Mouse (Mus musculus) adrenal gland, adult 18-20 months (tissue): ENCODE data around the gene Gm44503. TPM values are rescaled to one million over a fixed set of nuclear protein-coding genes. Genes with fewer than 3 reads are reported as not detected.

ENCODE experiments used
- DNase-seq, 2 experiments: peaks; one replicate each; pipeline ENCODE4 v3.0.0; 2021 to 2022; ENCODE audit warnings: low spot score in 2 of 2
- long read RNA-seq, 2 experiments: library from polyadenylated mRNA; stranded (forward); transcript quantifications; one replicate each; pipeline ENCODE4 v2.0.0; 2021
- total RNA-seq, 2 experiments: library from RNA; stranded (reverse); gene quantifications; 1 replicate in 1 of 2; 2 replicates in 1 of 2; pipeline ENCODE4 v1.2.3; 2021

Gene Gm44503
- total RNA-seq = not detected
- long read RNA-seq, experiment 1, partial matches to known transcripts = 0 of 1 reads
- long read RNA-seq, experiment 1, other reads (novel, unspliced or antisense) = 1 of 1 reads
- long read RNA-seq, experiment 2 = 0 reads

DNA sequence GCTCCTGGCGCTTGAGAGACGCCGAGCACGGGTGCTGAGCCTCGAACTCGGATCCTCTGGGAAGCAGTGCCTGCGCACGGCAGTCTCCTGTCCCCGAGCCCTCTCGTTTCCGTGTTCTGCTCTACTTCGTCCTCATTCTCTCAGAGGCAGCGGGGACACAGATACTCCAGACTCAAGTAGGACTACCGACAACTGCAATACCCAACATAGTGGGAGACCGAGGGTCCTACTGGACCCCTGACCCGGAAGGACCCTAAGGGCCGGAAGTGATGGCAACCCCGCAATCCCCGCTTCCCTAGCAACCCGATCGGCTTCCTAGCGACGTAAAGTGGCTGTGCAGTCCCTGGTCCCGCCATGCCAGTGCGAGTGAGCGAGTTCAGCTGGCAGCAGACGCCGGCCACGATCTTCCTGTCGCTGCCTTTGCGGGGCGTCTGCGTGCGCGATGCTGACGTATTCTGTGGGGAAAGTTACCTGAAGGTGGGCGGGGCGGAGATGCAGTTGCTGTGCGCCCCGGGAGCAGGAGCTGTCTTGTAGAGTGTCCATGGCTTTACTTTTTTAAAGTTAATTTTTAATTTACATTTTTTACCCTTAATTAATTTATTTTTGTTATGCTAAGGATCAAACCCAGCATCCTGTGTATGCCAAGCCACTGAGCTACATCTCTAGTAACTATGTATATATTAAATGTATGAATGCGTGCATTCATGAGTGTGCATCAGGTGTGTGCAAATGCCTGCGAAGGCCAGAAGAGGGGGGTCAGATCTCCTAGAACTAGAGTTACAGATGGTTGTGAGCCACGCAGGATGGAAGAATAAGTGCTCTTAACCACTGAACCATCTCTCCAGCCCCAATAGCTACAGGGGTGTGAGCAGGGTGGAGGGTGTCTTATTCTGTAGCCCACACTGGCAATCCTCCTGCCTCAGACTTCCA, at the start of gene Gm44503, which contains the start of gene Dyx1c1:
Gene Gm44503, plus strand, starts transcription at position 332 of the 930 bp plus-strand sequence.
Gene Dyx1c1, plus strand, starts transcription at position 265 of the 930 bp plus-strand sequence.
- DNase-seq = peak; percentile 63 to 64

DNA sequence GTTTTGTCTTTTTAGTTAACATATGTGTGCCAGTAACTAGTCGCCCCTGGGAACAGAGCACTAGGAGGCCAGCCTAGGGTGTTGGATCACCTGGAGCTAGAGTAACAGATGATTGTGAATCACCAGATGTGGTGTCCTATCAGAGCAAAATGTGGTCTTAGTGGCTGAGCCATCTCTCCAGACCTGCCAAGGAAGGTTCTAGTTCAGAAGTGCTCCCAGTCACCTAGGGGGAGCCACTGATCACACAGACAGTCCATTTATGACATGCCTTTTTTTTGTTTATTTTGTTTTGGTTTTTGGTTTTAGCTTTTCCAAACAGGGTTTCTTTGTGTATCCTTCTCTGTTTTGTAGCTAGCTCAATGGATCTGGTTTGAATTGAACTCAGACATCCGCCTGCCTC, 47.3 kb upstream of the Gm44503 start:
- DNase-seq = no peak

DNA sequence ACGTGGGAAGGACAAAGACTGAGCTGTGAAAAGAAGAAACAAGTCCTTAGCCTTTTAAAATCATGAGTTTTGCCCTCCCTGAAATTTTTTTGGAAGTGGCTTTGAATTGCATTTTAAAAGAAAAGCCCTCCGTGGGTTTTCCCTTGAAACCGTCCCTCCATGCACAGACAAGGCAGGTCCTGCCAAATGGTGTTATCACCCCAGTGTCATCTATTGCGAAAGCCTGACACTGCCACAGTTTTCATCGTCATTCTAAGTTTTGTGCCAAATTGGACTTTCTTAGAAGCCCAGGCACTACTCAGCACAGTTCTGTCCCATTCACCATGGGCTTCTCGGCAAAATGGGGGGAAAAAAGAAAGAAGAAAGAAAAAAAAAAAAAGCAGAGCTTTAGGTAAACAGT, 45.1 kb upstream of the Gm44503 start:
- DNase-seq = no peak

DNA sequence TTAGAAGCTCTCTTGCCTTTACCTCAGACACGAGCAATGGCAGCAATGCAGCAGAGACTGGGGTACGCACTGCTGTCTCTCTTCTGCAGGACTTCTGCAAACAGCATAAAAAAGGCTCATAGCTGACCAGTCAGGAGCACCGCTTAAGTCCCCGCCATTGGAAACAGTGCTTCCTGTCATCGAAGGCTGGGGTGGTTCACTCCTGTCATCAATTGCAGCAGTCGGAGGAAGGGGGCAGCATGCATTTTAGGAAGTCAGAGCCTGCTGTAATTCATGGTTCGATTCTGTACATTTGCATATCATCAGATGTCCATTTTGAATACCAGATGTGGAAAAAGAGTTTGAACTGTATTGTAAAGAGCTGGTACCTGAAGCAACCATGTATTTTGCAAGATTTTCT, 42.9 kb upstream of the Gm44503 start:
- DNase-seq = no peak

DNA sequence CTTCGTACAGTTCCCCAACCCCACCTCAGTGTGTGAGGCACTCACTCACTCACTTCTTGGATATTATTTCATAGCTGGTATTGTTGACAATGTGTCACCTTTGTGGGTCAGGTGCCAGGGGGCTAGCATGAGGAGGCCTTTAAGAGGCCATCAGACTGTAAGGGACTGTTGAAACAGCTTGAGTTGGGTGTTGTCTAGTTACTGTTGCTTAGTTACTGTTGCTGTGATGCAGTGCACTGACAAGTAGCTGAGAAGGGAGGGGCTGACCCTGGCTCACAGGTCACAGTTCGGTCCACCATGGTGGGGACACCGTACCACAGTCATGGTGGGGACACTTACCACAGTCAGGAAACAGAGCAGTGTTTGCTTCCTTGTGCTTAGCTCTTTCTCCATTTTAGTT, 35.6 kb upstream of the Gm44503 start:
- DNase-seq = no peak

DNA sequence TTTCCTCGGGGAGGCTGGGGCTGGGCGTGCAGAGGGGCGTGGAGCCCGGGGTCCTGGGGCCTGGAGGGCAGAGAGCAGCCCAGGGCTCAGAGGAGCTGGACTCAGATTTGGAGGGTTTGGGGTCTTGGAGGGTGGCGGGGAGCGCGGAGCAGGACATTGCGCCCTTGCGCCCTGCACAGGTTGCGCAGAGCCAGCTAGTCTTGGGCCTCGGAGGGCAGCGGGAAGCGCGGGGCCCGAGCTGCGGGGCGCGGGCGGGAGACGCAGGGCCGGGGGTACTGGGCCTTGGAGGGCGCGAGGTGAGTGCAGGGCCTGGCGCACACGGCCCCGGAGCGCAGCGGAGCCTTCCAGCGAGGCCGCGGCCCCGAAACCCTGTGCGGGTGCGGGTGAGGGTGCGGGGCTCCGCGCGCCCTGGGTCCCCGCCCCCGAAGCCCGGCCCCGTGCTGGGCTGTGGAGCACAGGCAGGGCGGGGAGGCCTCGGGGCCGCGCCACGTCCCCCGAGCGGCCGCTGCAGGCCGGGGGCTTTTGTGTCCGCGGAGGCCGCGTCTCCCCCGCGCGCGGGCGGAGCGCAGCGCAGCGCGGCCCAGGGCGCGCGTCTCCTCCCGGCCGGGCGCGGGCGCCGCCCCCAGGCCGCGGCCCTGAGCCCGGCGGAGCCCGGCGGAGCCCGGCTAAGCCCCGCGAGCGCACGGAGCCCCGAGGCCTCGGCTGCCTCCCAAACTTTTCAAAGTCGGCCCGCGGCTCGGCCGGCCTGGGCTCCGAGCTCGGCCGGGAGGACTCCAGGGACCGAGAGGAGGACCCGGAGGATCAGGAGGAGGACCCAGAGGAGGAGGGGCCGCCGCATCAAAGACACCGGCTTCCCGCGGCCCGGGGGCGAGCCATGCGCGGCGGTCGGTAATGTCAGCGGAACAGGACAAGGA, 33.4 kb upstream of the Gm44503 start, which contains the start of gene Pygo1:
Gene Pygo1, plus strand, starts transcription at position 625 of the 914 bp plus-strand sequence.
- peak; percentile 44 to 49 for DNase-seq

DNA sequence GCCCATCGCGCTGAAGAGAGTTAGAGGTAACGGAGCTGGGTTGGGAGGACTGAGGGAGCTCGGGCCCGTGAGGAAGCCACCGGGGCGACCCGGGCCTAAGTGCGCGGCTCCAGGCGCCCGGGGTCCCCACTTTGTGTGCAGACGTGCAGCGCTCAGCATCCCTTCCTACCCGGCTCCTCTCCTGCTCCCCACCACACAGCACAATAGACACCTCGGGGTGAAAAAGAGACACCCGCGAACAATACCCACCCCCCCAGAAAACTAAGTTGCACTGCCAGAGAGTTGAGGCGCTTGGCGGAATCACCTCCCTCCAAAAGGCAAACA, 32.8 kb upstream of the Gm44503 start:
- no peak for DNase-seq

DNA sequence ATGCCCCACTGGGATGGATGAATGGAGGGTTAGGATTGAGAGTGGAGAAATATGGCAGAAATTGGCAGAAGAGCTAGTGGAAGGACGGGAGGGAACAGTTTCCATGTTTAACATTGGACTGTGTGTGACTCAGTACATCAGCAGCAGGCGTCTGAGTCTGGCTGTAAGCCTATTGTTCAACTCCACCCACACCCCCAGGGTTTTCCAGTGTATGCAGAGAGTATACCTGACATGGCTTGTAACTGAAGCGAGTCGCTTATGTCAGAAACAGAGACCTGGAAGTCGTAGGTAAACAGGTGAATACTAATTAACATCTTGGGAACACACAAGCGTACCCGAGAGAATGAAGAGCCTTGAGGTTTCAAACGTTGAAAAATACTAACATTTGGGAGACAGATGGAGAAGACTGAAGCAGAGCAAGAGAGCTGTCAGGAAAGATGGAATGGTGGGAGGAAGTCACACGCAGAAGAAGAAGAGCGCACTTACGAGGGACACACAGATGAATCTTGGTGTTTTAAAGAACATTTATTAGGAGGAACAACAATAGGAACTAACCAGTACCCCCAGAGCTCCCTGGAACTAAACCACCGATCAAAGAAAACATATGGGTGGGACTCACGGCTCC, 27.4 kb upstream of the Gm44503 start:
- no peak for DNase-seq

DNA sequence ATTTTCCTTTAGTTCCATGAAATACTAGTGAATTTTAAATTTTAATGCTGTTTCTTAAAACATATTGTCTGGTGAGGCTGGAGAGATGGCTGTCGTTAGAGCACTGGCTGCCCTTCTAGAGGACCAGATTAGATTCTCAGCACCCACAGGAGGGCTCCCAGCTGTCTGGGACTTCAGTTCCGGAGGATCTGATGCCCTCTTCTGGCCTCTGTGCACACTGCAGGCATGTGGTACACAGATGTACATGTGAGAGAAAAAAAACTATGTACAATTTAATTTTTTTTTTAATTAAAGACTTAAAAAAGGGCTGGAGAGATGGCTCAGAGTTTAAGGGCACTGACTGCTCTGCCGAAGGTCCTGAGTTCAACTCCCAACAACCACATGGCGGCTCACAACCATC, 23.3 kb upstream of the Gm44503 start:
- DNase-seq = no peak

DNA sequence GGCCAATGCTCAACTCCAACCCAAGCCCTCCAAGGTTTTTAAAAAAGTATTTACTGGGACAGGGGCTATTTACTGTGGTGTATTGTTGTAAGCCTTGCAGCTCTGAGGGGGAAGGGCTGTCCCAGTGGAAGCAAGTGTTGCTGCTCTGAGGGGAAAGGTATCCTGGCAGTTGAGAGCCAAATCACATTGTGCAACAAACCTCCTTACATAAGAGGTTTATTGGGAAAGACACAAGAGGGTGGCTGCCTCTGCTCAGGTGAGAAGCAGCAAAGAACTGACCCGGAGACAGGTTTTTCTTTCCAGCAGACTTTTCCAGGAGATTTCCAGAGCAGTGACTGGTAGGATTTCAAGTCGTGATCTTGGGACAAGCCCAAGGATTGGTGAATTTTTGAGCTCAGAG, 22.4 kb upstream of the Gm44503 start:
- no peak for DNase-seq

DNA sequence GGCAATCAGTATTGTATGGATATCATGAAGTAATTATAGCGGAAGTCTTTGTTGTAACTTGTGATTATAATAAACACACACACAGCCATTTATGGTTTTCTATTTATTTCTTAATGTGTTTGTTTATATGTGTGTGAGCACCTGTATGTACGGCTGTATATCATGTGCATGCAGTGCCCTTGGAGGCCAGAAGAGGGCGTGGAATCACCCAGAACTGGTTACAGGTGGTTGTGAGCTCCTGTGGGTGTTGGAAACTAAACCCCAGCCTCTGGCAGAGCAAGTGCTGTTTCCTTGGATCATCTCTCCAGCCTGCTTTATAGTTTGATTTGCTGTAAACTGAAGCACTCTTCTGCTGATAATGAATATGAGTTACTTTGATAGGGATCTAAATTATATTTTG, 15.2 kb upstream of the Gm44503 start:
- no peak for DNase-seq

DNA sequence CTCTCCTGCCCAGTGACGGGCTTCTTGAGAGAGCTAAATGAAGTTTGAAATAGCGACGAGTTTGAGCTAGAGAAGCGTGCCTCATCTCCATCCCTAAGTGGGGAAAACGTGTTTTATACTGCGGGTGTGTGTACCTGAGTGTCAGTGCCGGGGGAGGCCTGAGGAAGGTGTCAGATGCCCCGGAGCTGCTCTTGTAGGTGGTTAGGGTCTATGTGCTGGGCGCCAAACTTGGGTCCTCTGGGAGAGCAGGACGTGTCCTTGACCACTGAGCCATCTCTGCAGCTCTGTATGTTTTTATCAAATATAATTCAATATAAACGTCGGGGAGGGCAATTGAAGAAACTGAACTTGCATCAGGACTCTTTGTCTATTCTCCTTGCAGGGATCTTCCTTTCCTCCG, 14.4 kb upstream of the Gm44503 start:
- no peak for DNase-seq

DNA sequence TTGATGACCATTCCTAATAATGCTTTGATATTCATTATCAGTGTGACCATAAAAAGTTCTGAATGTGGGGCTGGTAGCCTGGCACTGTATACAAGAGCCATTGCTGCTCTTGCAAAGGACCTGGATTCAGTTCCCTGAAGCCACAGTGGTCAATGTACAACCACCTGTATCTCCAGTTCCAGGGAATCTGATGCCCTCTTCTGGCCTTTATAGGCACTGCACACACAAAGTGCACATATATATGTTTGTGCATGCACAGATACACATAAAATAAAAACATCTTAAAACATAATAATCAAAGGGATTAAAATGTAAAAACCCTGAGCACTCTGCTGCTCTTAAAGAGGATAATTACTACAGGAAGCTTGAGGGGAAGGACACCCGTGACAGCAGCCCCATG, 11.6 kb upstream of the Gm44503 start:
- DNase-seq = no peak

DNA sequence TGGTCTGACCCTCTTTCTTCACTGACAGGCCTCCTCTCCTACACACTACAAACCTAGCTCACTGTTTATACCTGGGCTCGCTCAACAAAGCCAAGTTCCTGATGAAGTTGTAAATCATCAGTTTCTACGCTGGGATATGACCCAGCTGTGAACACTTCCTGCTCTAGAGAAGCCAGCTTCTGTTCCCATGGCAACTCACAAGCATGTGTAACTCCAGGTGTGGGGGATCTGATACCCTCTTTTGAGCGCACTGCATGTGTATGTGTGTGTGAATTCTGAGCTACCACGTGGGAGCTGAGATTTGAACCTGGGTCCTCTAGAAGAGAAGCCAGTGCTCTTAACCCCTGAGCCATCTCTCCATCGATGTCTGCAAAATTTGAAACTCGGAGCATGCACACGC, 9.1 kb upstream of the Gm44503 start:
- DNase-seq = no peak

DNA sequence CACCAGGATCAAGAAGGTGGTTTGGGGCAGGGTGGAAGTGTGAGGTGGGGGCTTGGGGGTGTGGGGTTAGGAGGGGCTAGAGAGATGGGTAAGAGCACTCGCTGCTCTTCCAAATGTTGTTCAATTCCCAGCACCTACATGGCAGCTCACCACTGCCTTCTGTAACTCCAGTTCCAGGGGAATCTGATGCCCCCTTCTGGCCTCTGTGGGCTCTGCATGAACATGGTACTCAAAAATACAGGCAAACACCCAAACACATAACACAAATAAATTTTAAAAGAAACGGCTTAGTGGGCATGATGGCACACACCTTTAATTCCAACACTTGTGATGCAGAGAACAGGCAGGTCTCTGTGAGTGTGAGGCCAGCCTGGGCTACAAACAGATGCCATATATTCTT, 3.9 kb upstream of the Gm44503 start:
- DNase-seq = peak in 1 of 2 experiments; percentile 38

DNA sequence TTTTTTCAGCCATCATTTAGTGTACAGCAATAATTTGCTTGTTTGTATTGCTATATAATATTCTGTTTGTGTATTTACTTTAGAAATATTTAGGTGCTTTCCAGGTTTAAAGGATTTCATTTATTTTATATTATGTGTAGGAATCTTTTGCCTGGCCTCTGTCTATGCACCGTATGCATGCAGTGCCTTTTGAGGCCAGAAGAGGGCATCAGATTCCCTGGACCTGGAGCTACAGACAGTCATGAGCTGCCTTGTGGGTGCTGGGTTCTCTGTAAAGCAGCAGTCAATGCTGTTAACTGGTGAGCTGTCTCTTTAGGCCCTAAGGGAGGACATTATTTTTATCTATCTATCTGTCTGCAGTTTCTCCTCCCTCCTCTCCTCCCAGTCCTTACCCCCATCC, 3.1 kb upstream of the Gm44503 start:
- peak; percentile 26 to 38 for DNase-seq

DNA sequence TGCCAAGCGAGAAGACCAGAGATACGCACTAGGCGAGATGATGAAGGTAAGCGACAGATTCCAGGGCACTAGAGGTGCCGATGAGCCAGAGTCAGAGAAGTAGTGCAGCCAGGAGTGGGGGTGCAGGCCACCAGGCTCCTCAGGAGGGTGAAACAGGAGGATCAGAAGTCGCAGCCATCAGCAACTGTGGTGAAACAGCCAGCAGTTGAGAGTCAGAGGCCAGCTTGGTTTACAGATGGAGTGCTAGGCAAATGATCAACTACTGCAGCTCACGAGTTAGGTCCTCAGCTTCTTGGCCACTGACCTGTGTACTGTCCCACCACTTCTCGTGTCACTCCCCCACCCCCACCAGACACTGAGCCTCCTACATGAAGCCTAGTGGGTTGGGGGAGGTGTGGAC, 2.7 kb downstream of the Gm44503 start:
- DNase-seq = no peak

DNA sequence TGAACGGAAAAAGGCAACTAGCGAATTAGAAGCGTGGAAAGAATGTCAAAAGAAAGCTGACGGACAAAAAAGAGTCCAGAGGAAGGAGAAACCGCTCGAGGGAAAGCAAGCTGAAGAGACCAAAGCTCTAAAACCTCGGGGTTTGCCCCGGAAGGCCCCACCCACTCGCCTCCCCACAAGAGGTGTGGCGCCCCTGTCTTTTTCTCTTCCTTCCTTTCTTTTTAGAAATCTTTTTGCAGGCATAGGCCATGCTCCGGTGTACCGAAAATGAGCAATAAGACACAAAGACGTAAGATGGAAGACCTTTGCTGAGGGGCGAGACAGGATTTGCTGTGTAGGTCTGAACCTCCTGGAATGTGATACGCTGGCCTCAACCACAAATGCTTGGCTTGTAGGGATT, 3.3 kb downstream of the Gm44503 start:
- DNase-seq = no peak

DNA sequence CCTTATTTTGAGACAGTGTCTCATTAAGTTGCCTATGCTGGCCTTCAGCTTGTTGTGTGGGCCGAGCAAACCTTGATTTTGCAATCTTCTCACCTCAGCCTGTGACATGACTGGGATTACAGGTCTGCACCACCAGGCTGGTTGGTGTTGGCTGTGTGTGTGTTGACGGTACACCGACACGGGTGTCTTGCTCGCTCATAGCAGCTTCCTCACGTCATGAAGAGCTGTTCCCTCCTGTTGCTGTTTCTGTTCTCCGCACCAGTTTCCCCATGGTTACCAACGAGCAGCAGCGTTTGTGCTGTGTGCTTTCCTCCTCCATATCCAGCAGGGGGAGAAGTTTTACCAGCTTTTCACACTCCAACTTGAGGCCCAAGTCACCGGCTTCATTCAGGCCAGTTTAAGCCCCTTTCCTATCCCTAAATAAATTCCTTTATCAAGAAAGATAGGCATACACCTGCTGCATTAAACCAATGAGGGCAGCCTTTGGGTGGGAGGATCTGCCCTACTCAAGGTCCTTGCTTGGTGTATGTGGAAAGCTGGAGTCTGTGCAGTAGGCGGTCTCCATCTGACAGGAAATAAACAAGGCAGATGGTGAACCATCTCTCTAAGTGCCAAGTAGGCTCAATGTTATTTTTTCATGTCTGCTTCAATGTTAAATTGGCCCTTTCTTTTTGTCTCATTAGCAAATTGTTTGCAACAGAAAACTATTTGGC, 9.9 kb downstream of the Gm44503 start:
- DNase-seq = peak; percentile 26 to 27

DNA sequence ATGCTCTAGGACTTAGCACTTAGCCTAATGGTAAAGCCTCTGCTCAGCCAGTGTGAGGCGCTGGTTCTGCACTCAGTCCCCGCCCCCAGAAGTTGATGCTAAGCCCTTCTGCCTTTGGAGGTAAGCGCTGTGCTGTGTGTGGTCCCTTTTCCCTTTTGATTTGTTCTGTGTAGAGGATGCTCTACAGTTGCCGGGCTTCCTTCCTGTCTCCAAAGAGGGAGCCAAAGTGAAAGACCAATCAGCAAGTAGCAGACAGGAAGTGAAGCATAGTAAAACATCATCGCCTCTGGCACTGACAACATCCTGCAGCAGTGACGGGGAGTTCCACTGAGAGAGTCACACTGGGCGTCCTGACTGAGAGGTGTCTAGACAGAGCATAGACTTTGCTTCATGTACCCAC, 11.2 kb downstream of the Gm44503 start:
- DNase-seq = no peak

DNA sequence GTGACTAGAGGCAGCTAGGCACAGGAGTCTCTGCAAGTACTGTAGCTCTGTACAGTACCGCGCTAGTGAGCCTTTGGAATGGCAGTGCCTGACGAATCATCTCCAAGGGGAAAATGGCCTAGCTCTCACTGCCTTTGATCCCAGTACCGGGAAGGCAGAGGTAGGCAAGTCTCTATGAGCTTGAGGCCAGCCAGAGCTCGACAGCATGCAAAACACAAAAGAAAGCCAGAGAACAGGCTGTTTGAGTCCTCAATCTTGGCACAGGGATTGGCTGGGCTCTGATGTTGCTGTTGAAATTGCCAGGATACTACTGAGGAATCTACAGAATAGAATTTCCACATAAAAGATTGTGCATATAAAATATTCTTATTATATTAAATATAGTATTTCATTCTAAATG, 13.8 kb downstream of the Gm44503 start:
- no peak for DNase-seq
